Mouse (Mus musculus): ENCODE results near the gene Ndufc1. TPM values are rescaled to one million over a fixed set of nuclear protein-coding genes. Genes with fewer than 3 reads are reported as not detected.
"Not testable (repeated sequence)": the region's sequence is repeated elsewhere in the genome, so short reads cannot be mapped to it uniquely, and the experiment has no call there.

The Ndufc1 gene
- polyA plus RNA-seq, 1 experiment: 44.9 TPM

DNA sequence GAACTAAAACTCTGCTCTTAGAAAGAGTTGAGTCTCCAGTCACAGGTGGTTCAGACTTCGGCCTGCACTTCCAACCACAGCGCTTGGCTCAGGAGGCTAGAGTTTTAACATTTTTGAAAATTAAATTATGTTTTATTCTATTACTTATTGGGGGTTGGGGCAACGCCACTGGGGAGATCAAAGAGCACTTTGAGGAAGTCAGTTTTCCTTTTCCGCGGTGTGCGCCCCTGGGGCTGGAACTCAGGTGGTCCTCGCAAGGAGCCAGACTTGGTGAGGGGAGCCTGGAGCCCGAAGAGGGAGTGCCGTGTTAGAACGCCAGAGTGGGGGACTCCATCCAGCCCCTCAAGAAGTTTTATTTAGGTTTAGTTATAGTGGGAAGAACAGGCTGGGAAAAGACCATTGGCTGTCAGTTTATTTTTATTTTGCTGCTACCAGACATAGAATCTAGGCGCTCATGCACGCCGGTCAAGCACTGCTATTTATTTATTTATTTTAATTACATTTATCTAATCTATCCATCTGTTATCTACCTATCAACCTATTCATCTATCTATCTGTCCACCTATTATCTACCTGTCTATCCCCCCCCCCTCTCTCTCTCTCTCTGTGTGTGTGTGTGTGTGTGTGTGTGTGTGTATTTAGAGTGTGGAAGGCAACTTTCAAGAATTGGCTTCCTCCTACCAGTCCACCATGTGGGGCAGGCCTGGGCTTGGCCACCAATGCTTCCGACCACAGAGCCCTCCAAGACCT, 49.1 kb downstream of the Ndufc1 start:
- H3K4me3 ChIP-seq (ENCODE audit: extremely low read depth, insufficient read depth, insufficient read length): no peak overlapping the region
- 49% methylated on average over 14 of the region's 14 CpGs for WGBS
- H3K27me3 ChIP-seq (ENCODE audit: control insufficient read depth, insufficient read depth, low read length): no peaks in the 10 kb centered on the region
- DNase-seq (ENCODE audit: low read depth in 1 of 2, low spot score in 2 of 2): no peak
- no peak overlapping the region for H3K27ac ChIP-seq (ENCODE audit: insufficient read depth, low read length)
- no peaks in the 10 kb centered on the region for H3K36me3 ChIP-seq (ENCODE audit: control insufficient read depth, insufficient read depth, low read length)
- TF ChIP-seq POLR2A (IDR thresholded peaks at IDR 0.05; ENCODE audit: low read depth, low read length) (no peak), CTCF (IDR thresholded peaks at IDR 0.05; ENCODE audit: extremely low read depth, insufficient read depth, insufficient read length, insufficient replicate concordance) (no peak)
- no peaks in the 10 kb centered on the region for H3K4me1 ChIP-seq (ENCODE audit: control insufficient read depth, insufficient read depth, insufficient read length)

DNA sequence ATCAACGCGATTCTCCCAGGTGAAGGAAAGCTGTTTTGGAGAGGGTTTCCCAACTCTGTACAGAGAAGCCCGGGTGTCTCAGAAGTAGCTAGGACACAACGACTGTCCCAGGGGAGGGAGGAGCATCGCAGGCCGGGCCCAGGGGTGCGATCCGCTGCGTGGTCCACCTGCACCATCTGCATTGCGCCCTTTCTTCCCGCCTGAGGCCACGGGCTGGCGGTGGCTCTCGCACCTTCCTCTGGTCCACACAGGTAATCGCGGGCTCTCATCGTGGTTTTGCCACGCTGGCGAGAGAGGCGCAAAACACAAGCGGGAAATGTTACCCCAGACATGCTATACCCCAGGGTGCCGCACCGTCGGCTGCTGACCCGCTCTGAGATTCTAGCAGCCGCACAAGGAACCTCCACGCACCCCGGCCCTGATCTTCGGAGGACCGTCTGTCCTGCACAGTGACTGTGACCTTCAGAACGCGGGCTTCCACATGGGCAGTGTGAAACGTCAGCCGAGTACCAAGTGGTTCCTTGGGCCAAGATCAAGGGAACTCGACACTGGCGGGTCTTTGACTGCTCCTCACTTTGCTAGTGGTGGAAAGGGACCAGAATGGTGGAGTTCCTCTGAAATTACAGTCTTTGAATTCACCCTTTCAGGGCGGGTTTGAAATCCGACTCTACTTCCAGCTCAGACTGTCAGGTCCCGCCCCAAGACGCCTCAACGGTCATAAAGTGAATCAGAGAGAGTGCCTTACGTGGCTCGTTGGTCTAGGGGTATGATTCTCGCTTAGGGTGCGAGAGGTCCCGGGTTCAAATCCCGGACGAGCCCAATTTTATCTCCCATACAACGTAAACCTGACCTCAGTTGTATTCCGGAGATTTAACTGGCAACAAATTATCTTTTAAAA, 49.9 kb downstream of the Ndufc1 start:
- TF ChIP-seq CTCF (IDR thresholded peaks at IDR 0.05; ENCODE audit: extremely low read depth, insufficient read depth, insufficient read length, insufficient replicate concordance): no peak
- TF ChIP-seq POLR2A (IDR thresholded peaks at IDR 0.05; ENCODE audit: low read depth, low read length): no peak
- H3K4me3 ChIP-seq (ENCODE audit: extremely low read depth, insufficient read depth, insufficient read length): peak overlapping the region; percentile 69
- H3K36me3 ChIP-seq (ENCODE audit: control insufficient read depth, insufficient read depth, low read length): no peaks in the 10 kb centered on the region
- H3K27me3 ChIP-seq (ENCODE audit: control insufficient read depth, insufficient read depth, low read length): no peaks in the 10 kb centered on the region
- H3K27ac ChIP-seq (ENCODE audit: insufficient read depth, low read length): no peak overlapping the region
- WGBS: 1% methylated on average over 50 of the region's 50 CpGs
- no peaks in the 10 kb centered on the region for H3K4me1 ChIP-seq (ENCODE audit: control insufficient read depth, insufficient read depth, insufficient read length)
- peak; percentile 66 to 76 for DNase-seq (ENCODE audit: low read depth in 1 of 2, low spot score in 2 of 2)

DNA sequence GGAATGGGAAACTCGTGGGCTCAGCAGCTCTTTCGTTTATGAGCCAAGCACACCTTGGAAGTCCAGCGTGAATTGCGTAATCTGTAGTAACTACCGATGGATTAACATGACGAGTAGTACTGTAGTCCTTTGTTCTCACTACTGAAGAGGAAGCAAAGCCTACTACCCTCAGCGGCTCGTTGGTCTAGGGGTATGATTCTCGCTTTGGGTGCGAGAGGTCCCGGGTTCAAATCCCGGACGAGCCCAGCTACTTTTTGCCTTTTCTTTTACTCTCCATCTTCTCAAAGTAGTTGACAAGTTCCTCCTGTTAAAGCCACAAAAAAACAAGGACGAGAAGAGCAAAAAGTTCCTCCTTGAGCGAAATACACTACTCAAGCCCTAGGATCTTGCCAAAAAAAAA, 50.6 kb downstream of the Ndufc1 start:
- peak in 1 of 2 experiments; percentile 79 for DNase-seq (ENCODE audit: low read depth in 1 of 2, low spot score in 2 of 2)
- no peak overlapping the region for H3K27ac ChIP-seq (ENCODE audit: insufficient read depth, low read length)
- H3K4me3 ChIP-seq (ENCODE audit: extremely low read depth, insufficient read depth, insufficient read length): peak overlapping the region; percentile 69
- TF ChIP-seq POLR2A (IDR thresholded peaks at IDR 0.05; ENCODE audit: low read depth, low read length) (no peak), CTCF (IDR thresholded peaks at IDR 0.05; ENCODE audit: extremely low read depth, insufficient read depth, insufficient read length, insufficient replicate concordance) (no peak)
- 3% methylated on average over 15 of the region's 15 CpGs for WGBS
- no peaks in the 10 kb centered on the region for H3K36me3 ChIP-seq (ENCODE audit: control insufficient read depth, insufficient read depth, low read length)
- no peaks in the 10 kb centered on the region for H3K4me1 ChIP-seq (ENCODE audit: control insufficient read depth, insufficient read depth, insufficient read length)
- H3K27me3 ChIP-seq (ENCODE audit: control insufficient read depth, insufficient read depth, low read length): no peaks in the 10 kb centered on the region

DNA sequence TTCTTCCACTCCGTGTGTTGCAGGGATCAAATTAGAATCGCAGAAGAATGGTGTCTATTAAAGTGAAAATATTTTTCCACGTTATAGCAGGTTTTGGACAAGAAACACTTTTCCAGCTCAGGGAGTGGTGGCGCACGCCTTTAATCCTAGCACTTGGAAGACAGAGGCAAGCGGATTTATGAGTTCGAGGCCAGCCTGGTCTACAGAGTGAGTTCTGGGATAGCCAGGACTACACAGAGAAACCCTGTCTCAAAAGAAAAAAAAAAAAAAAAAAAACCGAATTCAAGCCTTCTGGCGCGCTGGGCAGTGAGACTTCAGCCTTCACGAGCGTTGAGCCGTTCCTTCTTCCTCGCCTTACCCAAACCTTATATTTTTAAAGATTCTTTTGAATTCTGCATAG, 51.2 kb downstream of the Ndufc1 start:
- no peaks in the 10 kb centered on the region for H3K4me1 ChIP-seq (ENCODE audit: control insufficient read depth, insufficient read depth, insufficient read length)
- TF ChIP-seq CTCF (IDR thresholded peaks at IDR 0.05; ENCODE audit: extremely low read depth, insufficient read depth, insufficient read length, insufficient replicate concordance) (no peak), POLR2A (IDR thresholded peaks at IDR 0.05; ENCODE audit: low read depth, low read length) (no peak)
- H3K4me3 ChIP-seq (ENCODE audit: extremely low read depth, insufficient read depth, insufficient read length): no peak overlapping the region
- no peak overlapping the region for H3K27ac ChIP-seq (ENCODE audit: insufficient read depth, low read length)
- 46% methylated on average over 14 of the region's 14 CpGs for WGBS
- no peaks in the 10 kb centered on the region for H3K27me3 ChIP-seq (ENCODE audit: control insufficient read depth, insufficient read depth, low read length)
- no peak for DNase-seq (ENCODE audit: low read depth in 1 of 2, low spot score in 2 of 2)
- no peaks in the 10 kb centered on the region for H3K36me3 ChIP-seq (ENCODE audit: control insufficient read depth, insufficient read depth, low read length)

DNA sequence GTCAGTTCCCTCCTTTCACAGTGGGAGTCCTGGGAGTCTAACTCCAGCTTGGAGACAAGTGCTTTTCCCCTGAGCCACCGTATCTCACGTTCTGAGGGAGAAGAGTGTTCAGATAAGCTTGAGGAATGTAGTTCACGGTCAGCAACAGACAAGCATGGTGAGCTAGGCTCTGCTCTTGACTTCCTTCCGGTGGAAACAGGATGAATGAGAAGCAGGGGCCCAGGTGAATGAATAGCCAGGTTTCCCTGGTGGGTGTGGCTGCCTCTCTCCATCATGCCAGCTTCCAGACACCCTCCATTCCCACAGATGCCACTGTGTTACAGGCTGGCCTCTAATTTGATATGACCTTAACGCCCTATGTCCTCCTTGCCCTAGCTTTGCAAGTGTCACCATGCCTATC, 51.7 kb downstream of the Ndufc1 start:
- TF ChIP-seq CTCF (IDR thresholded peaks at IDR 0.05; ENCODE audit: extremely low read depth, insufficient read depth, insufficient read length, insufficient replicate concordance) (no peak), POLR2A (IDR thresholded peaks at IDR 0.05; ENCODE audit: low read depth, low read length) (no peak)
- no peak overlapping the region for H3K27ac ChIP-seq (ENCODE audit: insufficient read depth, low read length)
- 56% methylated on average over 5 of the region's 5 CpGs for WGBS
- no peak overlapping the region for H3K4me3 ChIP-seq (ENCODE audit: extremely low read depth, insufficient read depth, insufficient read length)
- no peaks in the 10 kb centered on the region for H3K36me3 ChIP-seq (ENCODE audit: control insufficient read depth, insufficient read depth, low read length)
- no peaks in the 10 kb centered on the region for H3K4me1 ChIP-seq (ENCODE audit: control insufficient read depth, insufficient read depth, insufficient read length)
- no peaks in the 10 kb centered on the region for H3K27me3 ChIP-seq (ENCODE audit: control insufficient read depth, insufficient read depth, low read length)
- DNase-seq (ENCODE audit: low read depth in 1 of 2, low spot score in 2 of 2): no peak

DNA sequence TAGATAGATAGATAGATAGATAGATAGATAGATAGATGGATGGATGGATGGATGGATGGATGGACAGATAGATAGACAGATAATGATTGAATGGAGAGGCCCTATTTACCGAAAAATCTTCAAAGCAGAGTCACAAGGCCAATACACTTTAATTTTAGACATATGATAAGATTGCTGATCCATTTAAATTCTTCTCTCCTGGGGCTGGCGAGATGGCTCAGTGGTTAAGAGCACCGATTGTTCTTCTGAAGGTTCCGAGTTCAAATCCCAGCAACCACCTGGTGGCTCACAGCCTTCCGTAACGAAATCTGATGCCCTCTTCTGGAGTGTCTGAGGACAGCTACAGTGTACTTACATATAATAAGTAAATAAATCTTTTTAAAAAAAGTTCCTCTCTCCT, 53.8 kb downstream of the Ndufc1 start:
- WGBS: 87% methylated on average over 6 of the region's 6 CpGs
- H3K4me3 ChIP-seq (ENCODE audit: extremely low read depth, insufficient read depth, insufficient read length); H3K27me3 ChIP-seq (ENCODE audit: control insufficient read depth, insufficient read depth, low read length); DNase-seq (ENCODE audit: low read depth in 1 of 2, low spot score in 2 of 2); H3K36me3 ChIP-seq (ENCODE audit: control insufficient read depth, insufficient read depth, low read length); H3K4me1 ChIP-seq (ENCODE audit: control insufficient read depth, insufficient read depth, insufficient read length); H3K27ac ChIP-seq (ENCODE audit: insufficient read depth, low read length): not testable (repeated sequence)

Other genes starting within 250 kb of the Ndufc1 start
- 6.1 and 8.8 TPM in 2 replicates for gene Noct, start 184.5 kb downstream of the Ndufc1 start, polyA plus RNA-seq (2012; rRNA removed)
- 36.6 and 45.7 TPM in 2 replicates for gene Elf2, start 68.3 kb downstream of the Ndufc1 start, polyA plus RNA-seq (2012; rRNA removed)
- gene Mgarp, start 12.2 kb downstream of the Ndufc1 start, polyA plus RNA-seq (2012; rRNA removed): 0.36 TPM in 2 replicates
- gene Naa15, start 6.2 kb upstream of the Ndufc1 start, polyA plus RNA-seq (2012; rRNA removed): 1.7 and 2.1 TPM in 2 replicates
- 6.9 and 13.3 TPM in 2 replicates for gene Rab33b, start 74.9 kb upstream of the Ndufc1 start, polyA plus RNA-seq (2012; rRNA removed)
- gene Setd7, start 151.9 kb upstream of the Ndufc1 start, polyA plus RNA-seq (2012; rRNA removed): 11.2 and 11.4 TPM in 2 replicates